Mouse (Mus musculus): ENCODE results near the gene Tinagl1. TPM values are rescaled to one million over a fixed set of nuclear protein-coding genes. Genes with fewer than 3 reads are reported as not detected.

Gene Tinagl1
- polyA plus RNA-seq, 1 experiment from 2014 or later: 8.5 TPM

DNA sequence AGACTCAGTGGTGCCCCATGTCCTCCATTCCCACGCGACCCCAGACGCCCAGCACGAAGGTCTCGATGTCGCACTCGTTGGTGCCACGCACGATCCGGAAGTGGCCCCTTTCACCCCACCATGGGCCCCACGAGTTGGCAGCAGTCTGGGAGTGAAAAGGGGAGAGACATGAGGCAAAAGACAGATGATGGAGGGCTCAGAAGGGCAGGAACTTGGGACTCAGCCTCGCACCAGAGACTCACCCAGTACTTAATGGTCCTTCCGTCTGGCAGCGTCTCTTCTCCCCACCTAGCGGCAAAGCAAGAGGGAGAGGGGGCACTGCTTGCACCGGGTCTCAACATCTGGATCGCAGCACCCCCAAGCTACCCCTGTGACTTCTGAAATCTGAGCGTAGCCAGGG is 8.9 kb downstream of the Tinagl1 start:
- Histone ChIP-seq H3K27ac (no peak overlapping the region), H3K27me3 (ENCODE audit: control insufficient read depth, insufficient read depth, low read length) (peaks cover 31% of the 10 kb centered on the region), H3K4me2 (replicated peaks) (no peak overlapping the region), H3K36me3 (replicated peaks; ENCODE audit: control insufficient read depth, insufficient read depth) (no peaks in the 10 kb centered on the region), H3K4me3 (replicated peaks; ENCODE audit: low read length) (no peak overlapping the region), H3K4me1 (replicated peaks; ENCODE audit: control insufficient read depth, insufficient read depth, low read length) (peaks cover 5% of the 10 kb centered on the region), H3K9me3 (ENCODE audit: control insufficient read depth, low read length) (no peaks in the 10 kb centered on the region), H3K9ac (no peak overlapping the region)
- DNase-seq (ENCODE audit: low spot score): no peak
- WGBS: 79% methylated on average over 18 of the region's 18 CpGs
- ATAC-seq (ENCODE audit: low FRiP score): no peak

DNA sequence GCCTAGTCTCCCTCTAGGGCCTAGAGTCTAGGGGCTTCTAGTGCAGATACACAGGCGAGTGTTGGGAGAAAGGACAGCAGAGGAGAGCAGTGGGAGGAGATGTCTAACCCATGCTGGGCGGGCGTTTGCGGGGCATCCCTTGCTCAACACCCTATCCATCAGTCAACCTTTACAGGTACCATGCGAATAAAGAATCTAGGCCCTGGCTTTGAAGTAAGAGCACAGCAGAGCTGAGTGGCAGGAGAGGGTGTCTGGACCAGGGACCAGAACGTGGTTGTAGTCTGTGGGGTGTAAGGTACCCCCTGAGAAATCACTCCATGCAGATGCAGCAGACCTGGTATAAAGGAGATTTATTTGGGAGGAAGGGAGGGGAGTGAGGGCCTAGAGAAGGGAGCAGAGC is 10.8 kb downstream of the Tinagl1 start:
- DNase-seq (ENCODE audit: low spot score) (no peak), ATAC-seq (ENCODE audit: low FRiP score) (no peak)
- Histone ChIP-seq H3K27ac (no peak overlapping the region), H3K9me3 (ENCODE audit: control insufficient read depth, low read length) (no peaks in the 10 kb centered on the region), H3K27me3 (ENCODE audit: control insufficient read depth, insufficient read depth, low read length) (peaks cover 31% of the 10 kb centered on the region), H3K36me3 (replicated peaks; ENCODE audit: control insufficient read depth, insufficient read depth) (no peaks in the 10 kb centered on the region), H3K4me3 (replicated peaks; ENCODE audit: low read length) (no peak overlapping the region), H3K9ac (no peak overlapping the region), H3K4me2 (replicated peaks) (no peak overlapping the region), H3K4me1 (replicated peaks; ENCODE audit: control insufficient read depth, insufficient read depth, low read length) (peaks cover 5% of the 10 kb centered on the region)
- WGBS: 74% methylated on average over 6 of the region's 6 CpGs

DNA sequence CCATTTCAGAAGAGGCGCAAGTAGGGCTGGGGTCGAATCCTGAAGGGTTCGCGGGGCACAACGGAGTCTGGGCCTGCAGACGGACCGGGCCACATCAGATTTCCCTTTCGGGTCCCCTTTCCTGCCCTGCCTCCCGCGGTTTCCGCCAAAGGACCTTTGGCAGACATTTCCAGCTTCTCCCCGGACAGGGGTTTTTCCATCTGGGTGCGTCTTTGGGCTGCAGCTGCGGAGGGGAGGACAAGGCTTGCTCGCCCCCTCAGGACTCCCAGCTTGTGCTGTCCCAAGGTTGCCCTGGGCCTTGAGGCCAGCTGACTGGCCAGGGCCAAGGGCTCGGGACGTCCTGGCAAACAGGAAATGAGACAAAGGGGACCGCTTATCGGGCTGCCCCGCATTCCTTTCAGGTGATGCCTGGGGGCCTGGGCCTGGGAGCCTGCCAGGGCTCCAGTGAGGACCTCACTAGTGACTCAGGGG is 11.5 kb downstream of the Tinagl1 start:
- Histone ChIP-seq H3K36me3 (replicated peaks; ENCODE audit: control insufficient read depth, insufficient read depth) (no peaks in the 10 kb centered on the region), H3K4me3 (replicated peaks; ENCODE audit: low read length) (no peak overlapping the region), H3K27me3 (ENCODE audit: control insufficient read depth, insufficient read depth, low read length) (peaks cover 31% of the 10 kb centered on the region), H3K4me2 (replicated peaks) (peak overlapping the region; percentile 25), H3K27ac (no peak overlapping the region), H3K9me3 (ENCODE audit: control insufficient read depth, low read length) (no peaks in the 10 kb centered on the region), H3K9ac (0 out of 2 replicates have a peak overlapping the region, but pooled peaks have one; percentile 6), H3K4me1 (replicated peaks; ENCODE audit: control insufficient read depth, insufficient read depth, low read length) (peaks cover 4% of the 10 kb centered on the region)
- DNase-seq (ENCODE audit: low spot score): no peak
- WGBS: 6% methylated on average over 20 of the region's 20 CpGs
- ATAC-seq (ENCODE audit: low FRiP score): no peak

DNA sequence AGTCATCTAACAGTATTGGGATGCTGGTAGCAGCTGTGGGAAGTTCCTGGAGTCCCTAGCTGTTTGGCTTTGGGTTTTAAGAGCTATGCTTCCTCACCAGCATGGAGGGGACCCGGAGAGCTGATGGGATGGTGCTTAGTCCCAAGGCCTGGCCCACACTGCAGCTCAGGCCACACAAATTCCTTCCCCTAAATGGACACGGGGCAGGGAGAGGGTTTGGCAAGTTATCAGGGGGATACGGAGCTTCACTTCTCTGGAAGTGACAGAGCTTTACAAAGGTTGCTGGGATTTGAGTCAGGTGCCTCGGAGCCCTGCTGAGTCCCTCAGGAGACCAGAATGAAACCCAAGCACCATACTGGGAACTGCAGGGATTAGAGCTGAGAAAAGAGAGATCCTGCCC is 13.6 kb downstream of the Tinagl1 start:
- no peak overlapping the region for H3K27ac ChIP-seq
- 17% methylated on average over 4 of the region's 4 CpGs for WGBS
- ATAC-seq (ENCODE audit: low FRiP score) (no peak), DNase-seq (ENCODE audit: low spot score) (no peak)
- no peak overlapping the region for H3K4me2 ChIP-seq (replicated peaks)
- no peak overlapping the region for H3K4me3 ChIP-seq (replicated peaks; ENCODE audit: low read length)
- no peaks in the 10 kb centered on the region for H3K9me3 ChIP-seq (ENCODE audit: control insufficient read depth, low read length)
- no peaks in the 10 kb centered on the region for H3K4me1 ChIP-seq (replicated peaks; ENCODE audit: control insufficient read depth, insufficient read depth, low read length)
- no peaks in the 10 kb centered on the region for H3K36me3 ChIP-seq (replicated peaks; ENCODE audit: control insufficient read depth, insufficient read depth)
- H3K9ac ChIP-seq: no peak overlapping the region
- peaks cover 24% of the 10 kb centered on the region for H3K27me3 ChIP-seq (ENCODE audit: control insufficient read depth, insufficient read depth, low read length)

DNA sequence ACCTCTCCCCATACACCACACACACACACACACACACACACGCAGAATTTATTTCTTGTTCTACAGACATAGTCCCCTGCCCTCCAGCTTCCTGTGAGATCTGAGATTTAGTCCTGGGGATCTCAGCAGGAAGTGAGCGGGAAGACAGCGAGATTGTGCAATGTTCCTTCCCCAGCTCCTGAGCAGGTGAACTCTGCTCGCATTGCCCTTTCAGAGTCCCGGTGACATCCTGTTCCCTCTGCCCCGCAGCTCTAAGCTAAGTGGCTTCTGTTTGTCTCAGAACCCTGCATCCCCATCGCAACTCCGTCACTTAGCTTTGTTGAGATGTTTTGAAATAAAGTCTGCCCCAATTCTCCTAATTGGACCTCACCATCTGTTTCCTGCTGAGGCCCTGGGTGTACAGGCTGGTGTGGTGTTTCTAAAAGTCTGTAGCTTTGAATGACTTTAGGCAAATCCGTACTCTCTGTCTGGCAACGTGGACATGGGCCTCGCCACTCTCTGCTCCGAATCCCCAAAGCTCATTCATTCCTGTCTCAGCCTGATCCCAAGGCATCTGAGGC is 18.0 kb downstream of the Tinagl1 start:
- Histone ChIP-seq H3K4me2 (replicated peaks) (no peak overlapping the region), H3K27me3 (ENCODE audit: control insufficient read depth, insufficient read depth, low read length) (peaks cover 6% of the 10 kb centered on the region), H3K36me3 (replicated peaks; ENCODE audit: control insufficient read depth, insufficient read depth) (no peaks in the 10 kb centered on the region), H3K4me3 (replicated peaks; ENCODE audit: low read length) (no peak overlapping the region), H3K4me1 (replicated peaks; ENCODE audit: control insufficient read depth, insufficient read depth, low read length) (no peaks in the 10 kb centered on the region), H3K9me3 (ENCODE audit: control insufficient read depth, low read length) (peaks cover 4% of the 10 kb centered on the region; the same call in 1 of the 2 replicates), H3K9ac (no peak overlapping the region), H3K27ac (no peak overlapping the region)
- ATAC-seq (ENCODE audit: low FRiP score) (no peak), DNase-seq (ENCODE audit: low spot score) (no peak)
- WGBS: 80% methylated on average over 12 of the region's 12 CpGs

DNA sequence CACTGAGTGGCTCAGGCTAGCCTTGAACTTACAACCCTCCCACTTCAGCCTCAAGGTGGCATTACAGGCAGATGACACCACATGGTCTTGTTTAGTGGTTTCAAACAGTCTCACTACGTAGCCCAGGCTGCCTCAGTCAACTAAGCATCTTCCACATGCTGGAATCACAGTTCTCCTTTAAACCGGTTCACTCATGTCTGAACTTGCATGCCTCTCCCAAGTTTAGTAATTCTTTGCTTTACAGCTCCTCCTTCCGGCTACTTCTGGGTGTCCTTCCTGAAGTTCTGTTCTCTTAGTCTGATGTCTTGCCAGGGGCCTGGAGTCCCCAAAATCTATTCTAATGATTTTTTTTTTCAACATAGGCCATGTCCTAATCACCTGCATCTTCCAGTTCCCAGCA is 20.7 kb downstream of the Tinagl1 start:
- Histone ChIP-seq H3K9me3 (ENCODE audit: control insufficient read depth, low read length) (peaks cover 4% of the 10 kb centered on the region; the same call in 1 of the 2 replicates), H3K27ac (no peak overlapping the region), H3K4me3 (replicated peaks; ENCODE audit: low read length) (no peak overlapping the region), H3K36me3 (replicated peaks; ENCODE audit: control insufficient read depth, insufficient read depth) (no peaks in the 10 kb centered on the region), H3K4me2 (replicated peaks) (no peak overlapping the region), H3K4me1 (replicated peaks; ENCODE audit: control insufficient read depth, insufficient read depth, low read length) (no peaks in the 10 kb centered on the region), H3K27me3 (ENCODE audit: control insufficient read depth, insufficient read depth, low read length) (peaks cover 6% of the 10 kb centered on the region), H3K9ac (no peak overlapping the region)
- no peak for ATAC-seq (ENCODE audit: low FRiP score)
- DNase-seq (ENCODE audit: low spot score): no peak
- 88% methylated on average over 3 of the region's 3 CpGs for WGBS

DNA sequence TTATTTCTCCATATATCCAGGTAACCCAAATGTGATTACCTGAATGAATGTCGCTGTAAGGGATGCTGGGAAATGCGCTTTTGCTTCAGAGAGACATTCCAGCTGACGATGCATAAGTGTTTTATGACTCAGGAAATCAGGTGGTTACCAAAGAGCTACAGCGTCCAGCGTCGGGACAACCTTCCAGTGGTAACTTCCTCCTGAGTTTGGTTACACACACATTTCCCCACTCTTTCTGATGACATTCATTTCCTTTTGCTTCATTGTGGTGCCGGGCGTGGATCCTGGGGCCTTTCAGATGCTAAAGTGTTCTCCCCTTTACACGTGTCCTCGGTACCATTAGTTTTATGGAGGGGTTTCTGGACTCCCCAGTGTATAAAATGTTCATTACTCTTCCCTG is 26.5 kb downstream of the Tinagl1 start:
- 82% methylated on average over 10 of the region's 10 CpGs for WGBS
- no peak for DNase-seq (ENCODE audit: low spot score)

DNA sequence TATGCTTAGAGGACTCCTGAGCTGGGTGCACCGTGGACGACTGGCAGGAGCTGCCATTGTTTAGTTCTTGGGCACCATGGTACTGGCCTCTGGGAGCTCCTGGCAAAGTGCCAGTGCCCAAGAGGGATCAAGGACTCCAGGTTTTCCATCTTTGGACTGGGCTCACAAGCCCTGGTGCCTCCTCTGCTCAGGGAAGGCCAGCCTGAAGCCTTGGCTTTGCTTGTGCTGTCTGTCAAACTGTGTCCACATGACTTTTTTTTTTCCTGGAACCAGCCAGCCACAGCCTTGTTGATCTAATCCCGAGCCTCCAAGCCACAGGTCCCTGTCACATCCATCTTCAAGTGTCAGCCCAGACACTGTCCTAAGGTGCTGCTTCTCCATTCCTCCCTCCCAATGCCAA is 33.1 kb downstream of the Tinagl1 start:
- Histone ChIP-seq H3K9ac (no peak overlapping the region), H3K4me3 (replicated peaks; ENCODE audit: low read length) (no peak overlapping the region)
- WGBS: 41% methylated on average over 3 of the region's 3 CpGs

More for the DNA sequence above, 26.5 kb downstream of the Tinagl1 start:
- H3K9ac ChIP-seq: no peak overlapping the region
- no peak overlapping the region for H3K4me3 ChIP-seq (replicated peaks; ENCODE audit: low read length)
- no peak for ATAC-seq (ENCODE audit: low FRiP score)
- no peaks in the 10 kb centered on the region for H3K9me3 ChIP-seq (ENCODE audit: control insufficient read depth, low read length)
- H3K4me2 ChIP-seq (replicated peaks): no peak overlapping the region
- H3K36me3 ChIP-seq (replicated peaks; ENCODE audit: control insufficient read depth, insufficient read depth): no peaks in the 10 kb centered on the region
- H3K4me1 ChIP-seq (replicated peaks; ENCODE audit: control insufficient read depth, insufficient read depth, low read length): no peaks in the 10 kb centered on the region
- peaks cover 6% of the 10 kb centered on the region for H3K27me3 ChIP-seq (ENCODE audit: control insufficient read depth, insufficient read depth, low read length)
- no peak overlapping the region for H3K27ac ChIP-seq

DNA sequence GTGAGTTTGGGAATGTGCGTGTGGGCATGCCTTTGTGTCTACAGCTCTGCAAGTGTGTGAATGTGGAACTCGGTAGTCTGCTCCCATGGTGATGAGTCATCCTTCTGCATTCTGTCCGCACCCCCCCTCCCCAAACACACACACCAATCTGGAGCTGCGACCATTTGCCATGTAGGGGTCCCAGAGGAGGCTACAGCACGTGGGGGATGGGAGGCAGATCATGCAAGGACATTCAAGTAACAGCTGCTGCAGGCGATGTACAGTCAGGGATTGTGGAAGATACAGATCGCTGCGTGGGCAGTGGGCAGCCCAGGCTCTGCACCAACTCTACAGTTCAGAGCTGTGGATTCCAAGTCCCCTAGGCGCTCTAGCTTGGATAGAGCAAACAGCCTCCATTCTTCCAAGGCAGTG is 33.9 kb downstream of the Tinagl1 start:
- Histone ChIP-seq H3K9ac (no peak overlapping the region), H3K27ac (no peak overlapping the region), H3K36me3 (replicated peaks; ENCODE audit: control insufficient read depth, insufficient read depth) (no peaks in the 10 kb centered on the region), H3K4me1 (replicated peaks; ENCODE audit: control insufficient read depth, insufficient read depth, low read length) (peaks cover 21% of the 10 kb centered on the region; the same call in 1 of the 2 replicates), H3K27me3 (ENCODE audit: control insufficient read depth, insufficient read depth, low read length) (peaks cover 31% of the 10 kb centered on the region), H3K4me2 (replicated peaks) (no peak overlapping the region), H3K4me3 (replicated peaks; ENCODE audit: low read length) (no peak overlapping the region), H3K9me3 (ENCODE audit: control insufficient read depth, low read length) (no peaks in the 10 kb centered on the region)
- ATAC-seq (ENCODE audit: low FRiP score) (0 out of 2 replicates have a peak, but pooled peaks have one; percentile 29), DNase-seq (ENCODE audit: low spot score) (peak; percentile 54)
- 30% methylated on average over 9 of the region's 9 CpGs for WGBS

More for the DNA sequence above, 33.1 kb downstream of the Tinagl1 start:
- no peak for ATAC-seq (ENCODE audit: low FRiP score)
- H3K36me3 ChIP-seq (replicated peaks; ENCODE audit: control insufficient read depth, insufficient read depth): no peaks in the 10 kb centered on the region
- no peak overlapping the region for H3K4me2 ChIP-seq (replicated peaks)
- no peaks in the 10 kb centered on the region for H3K9me3 ChIP-seq (ENCODE audit: control insufficient read depth, low read length)
- H3K27me3 ChIP-seq (ENCODE audit: control insufficient read depth, insufficient read depth, low read length): peaks cover 30% of the 10 kb centered on the region
- DNase-seq (ENCODE audit: low spot score): no peak
- no peak overlapping the region for H3K27ac ChIP-seq
- H3K4me1 ChIP-seq (replicated peaks; ENCODE audit: control insufficient read depth, insufficient read depth, low read length): peaks cover 21% of the 10 kb centered on the region; the same call in 1 of the 2 replicates

DNA sequence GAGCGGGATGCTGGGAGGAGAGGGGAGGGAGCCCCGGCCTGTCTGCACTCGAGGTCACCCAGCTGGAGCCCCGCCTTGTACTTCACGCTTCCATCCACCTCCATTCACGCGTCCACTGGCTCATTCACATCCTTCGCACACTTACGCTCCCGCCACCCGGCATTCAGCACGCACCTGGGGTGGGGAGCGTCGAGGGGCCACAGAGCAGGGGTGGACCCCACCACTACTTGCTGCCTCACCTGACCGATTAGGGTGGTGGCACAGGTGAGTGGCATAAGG is 35.8 kb downstream of the Tinagl1 start, which contains the start of gene Hcrtr1:
Hcrtr1 (minus strand) TSS at position 146 of the 279 bp plus-strand sequence.
- H3K4me1 ChIP-seq (replicated peaks; ENCODE audit: control insufficient read depth, insufficient read depth, low read length): peaks cover 21% of the 10 kb centered on the region; the same call in 1 of the 2 replicates
- peak within 1 kb of the TSS; percentile 85 for H3K4me2 ChIP-seq (replicated peaks)
- H3K9me3 ChIP-seq (ENCODE audit: control insufficient read depth, low read length): no peaks in the 10 kb centered on the region
- H3K27me3 ChIP-seq (ENCODE audit: control insufficient read depth, insufficient read depth, low read length): peaks cover 31% of the 10 kb centered on the region
- H3K4me3 ChIP-seq (replicated peaks; ENCODE audit: low read length): peak within 1 kb of the TSS; percentile 36
- WGBS: under 1% methylated on average over 15 of the region's 15 CpGs
- DNase-seq (ENCODE audit: low spot score): no peak
- H3K27ac ChIP-seq: no peak within 1 kb of the TSS
- no peak for ATAC-seq (ENCODE audit: low FRiP score)
- peak within 1 kb of the TSS; percentile 53 for H3K9ac ChIP-seq
- H3K36me3 ChIP-seq (replicated peaks; ENCODE audit: control insufficient read depth, insufficient read depth): no peaks in the 10 kb centered on the region
